Mouse (Mus musculus) small intestine, adult 2 months (tissue): ENCODE results near the gene Usp25.

Experiments used
- CTCF ChIP-seq: fragments of 200-500 bp; IDR thresholded peaks from 2 replicates; pipeline ENCODE4 v1.5.1; 2012; ENCODE audit warnings: low read depth, mild to moderate bottlenecking, control low read depth, inconsistent platforms, low read length, moderate library complexity, mixed read lengths; ENCODE audit not compliant: insufficient replicate concordance, insufficient read length; ENCODE audit errors: extremely low read depth
- POLR2A ChIP-seq: fragments of 200-500 bp; IDR thresholded peaks from 2 replicates; pipeline ENCODE4 v1.6.1; 2012; ENCODE audit warnings: low read depth, mild to moderate bottlenecking, control low read depth, inconsistent platforms, low read length, moderate library complexity

DNA sequence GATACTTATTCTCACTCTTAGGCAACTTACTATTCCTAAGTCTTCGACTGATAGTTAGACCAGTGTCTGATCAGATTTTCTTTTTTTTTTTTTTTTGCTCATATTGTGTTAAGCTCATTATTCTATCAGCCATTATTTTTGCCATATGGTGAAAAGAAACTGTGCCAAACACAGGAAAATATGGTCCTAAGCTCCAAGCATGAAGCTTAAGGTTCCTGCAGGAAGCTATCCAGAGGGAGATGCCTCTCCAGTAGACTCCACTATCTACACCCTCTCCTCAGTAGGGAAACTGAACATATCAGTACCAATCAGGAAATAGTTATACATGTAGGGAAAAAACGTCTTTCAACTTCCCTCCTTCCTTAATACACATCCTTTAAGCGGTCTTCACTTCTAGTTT is 76.3 kb downstream of the Usp25 start:
- TF ChIP-seq CTCF (no peak), POLR2A (no peak)
